Mouse (Mus musculus) kidney, embryonic 16.5 days (tissue): ENCODE data around the gene Ksr2. TPM values are rescaled to one million over a fixed set of nuclear protein-coding genes. Genes with fewer than 3 reads are reported as not detected.

Source experiments
- ATAC-seq: fragments of 200-750 bp; cut with Nextera tagmentation; 2 replicates; pipeline ENCODE4 v1.8.0; 2017; ENCODE audit warnings: moderate TSS enrichment; ENCODE audit not compliant: low FRiP score, low TSS enrichment
- H3K27ac ChIP-seq: fragments of 300-500 bp; sonication (generic); 2 replicates; pipeline ENCODE4 v1.5.1; 2014; ENCODE audit warnings: low read length
- H3K27me3 ChIP-seq: fragments of 300-500 bp; sonication (generic); 2 replicates; pipeline ENCODE4 v1.6.1; 2014; ENCODE audit warnings: low read length, control low read depth, mixed read lengths; ENCODE audit not compliant: insufficient read depth
- H3K36me3 ChIP-seq: fragments of 300-500 bp; sonication (generic); 2 replicates; pipeline ENCODE4 v1.6.1; 2014; ENCODE audit warnings: low read length, control low read depth, mixed read lengths; ENCODE audit not compliant: insufficient read depth
- H3K4me1 ChIP-seq: fragments of 300-500 bp; sonication (generic); 2 replicates; pipeline ENCODE4 v1.6.1; 2014; ENCODE audit warnings: low read length, control low read depth, mixed read lengths; ENCODE audit not compliant: insufficient read depth
- H3K4me2 ChIP-seq: fragments of 300-500 bp; sonication (generic); replicated peaks from 2 replicates; pipeline ENCODE4 v1.6.1; 2014; ENCODE audit warnings: low read depth, low read length
- H3K4me3 ChIP-seq: fragments of 300-500 bp; sonication (generic); 2 replicates; pipeline ENCODE4 v1.5.1; 2014; ENCODE audit warnings: mild to moderate bottlenecking, low read length
- H3K9ac ChIP-seq: fragments of 300-500 bp; sonication (generic); replicated peaks from 2 replicates; pipeline ENCODE4 v1.6.1; 2014; ENCODE audit warnings: low read length
- H3K9me3 ChIP-seq: fragments of 300-500 bp; sonication (generic); 2 replicates; pipeline ENCODE4 v1.6.1; 2016; ENCODE audit warnings: low read length, control low read depth
- WGBS: fragments of 180-500 bp; shearing (Covaris S2); extraction: QIAGEN DNeasy Blood & Tissue Kit; methylation state at CpG from one replicate; pipeline ENCODE4 v1.1.7; 2014; 5-methylcytosine and 5-hydroxymethylcytosine counted together
- polyA plus RNA-seq: library from polyadenylated mRNA; unstranded; fragments of >200 nt; fragmentation: Nextera tagmentation; extraction: Ambion mirVana; gene quantifications from 2 replicates; pipeline ENCODE4 v1.2.1, GENCODE M21; 2015

The Ksr2 gene
- polyA plus RNA-seq, 1 experiment from 2014 or later, result 0.37 TPM

GRCm38 (mm10) chr5:117441242-117441842 lies 27.5 kb downstream of the Ksr2 start:
- ATAC-seq, result no peak
- Histone ChIP-seq H3K36me3 (no peaks in the 10 kb centered on the region), H3K4me1 (no peaks in the 10 kb centered on the region), H3K27me3 (no peaks in the 10 kb centered on the region), H3K4me2 (no peak overlapping the region), H3K4me3 (no peak overlapping the region), H3K27ac (no peak overlapping the region), H3K9me3 (no peaks in the 10 kb centered on the region), H3K9ac (no peak overlapping the region)
- WGBS, result 65% methylated on average over 18 of the region's 18 CpGs

GRCm38 (mm10) chr5:117442157-117442765 lies 28.5 kb downstream of the Ksr2 start:
- WGBS, result 84% methylated on average over 12 of the region's 12 CpGs
- ATAC-seq, result no peak

GRCm38 (mm10) chr5:117443141-117443540 lies 29.3 kb downstream of the Ksr2 start:
- no peak overlapping the region for H3K27ac ChIP-seq
- no peak overlapping the region for H3K9ac ChIP-seq
- 73% methylated on average over 4 of the region's 4 CpGs for WGBS
- no peak overlapping the region for H3K4me2 ChIP-seq
- no peaks in the 10 kb centered on the region for H3K4me1 ChIP-seq
- no peaks in the 10 kb centered on the region for H3K36me3 ChIP-seq
- no peaks in the 10 kb centered on the region for H3K27me3 ChIP-seq
- peak; percentile 39; the same call in 1 of the 2 replicates for ATAC-seq
- H3K9me3 ChIP-seq, result no peaks in the 10 kb centered on the region
- no peak overlapping the region for H3K4me3 ChIP-seq

More at GRCm38 (mm10) chr5:117442157-117442765, 28.5 kb downstream of the Ksr2 start:
- H3K9me3 ChIP-seq, result no peaks in the 10 kb centered on the region
- H3K4me2 ChIP-seq, result no peak overlapping the region
- H3K27me3 ChIP-seq, result no peaks in the 10 kb centered on the region
- no peak overlapping the region for H3K9ac ChIP-seq
- H3K36me3 ChIP-seq, result no peaks in the 10 kb centered on the region
- no peak overlapping the region for H3K27ac ChIP-seq
- no peaks in the 10 kb centered on the region for H3K4me1 ChIP-seq
- no peak overlapping the region for H3K4me3 ChIP-seq

GRCm38 (mm10) chr5:117443902-117444301 lies 30.1 kb downstream of the Ksr2 start:
- Histone ChIP-seq H3K9me3 (no peaks in the 10 kb centered on the region), H3K9ac (no peak overlapping the region), H3K27ac (no peak overlapping the region), H3K36me3 (no peaks in the 10 kb centered on the region), H3K4me3 (no peak overlapping the region), H3K27me3 (no peaks in the 10 kb centered on the region), H3K4me2 (no peak overlapping the region), H3K4me1 (no peaks in the 10 kb centered on the region)
- 93% methylated on average over 6 of the region's 6 CpGs for WGBS
- ATAC-seq, result no peak

GRCm38 (mm10) chr5:117447698-117448097 lies 33.9 kb downstream of the Ksr2 start:
- no peak overlapping the region for H3K4me3 ChIP-seq
- no peaks in the 10 kb centered on the region for H3K36me3 ChIP-seq
- no peak overlapping the region for H3K4me2 ChIP-seq
- no peak for ATAC-seq
- 48% methylated on average over 6 of the region's 6 CpGs for WGBS
- H3K27me3 ChIP-seq, result no peaks in the 10 kb centered on the region
- H3K27ac ChIP-seq, result no peak overlapping the region
- no peaks in the 10 kb centered on the region for H3K4me1 ChIP-seq
- no peaks in the 10 kb centered on the region for H3K9me3 ChIP-seq
- H3K9ac ChIP-seq, result no peak overlapping the region

- Histone ChIP-seq H3K4me3 (no peak overlapping the region), H3K4me1 (no peaks in the 10 kb centered on the region), H3K27me3 (no peaks in the 10 kb centered on the region), H3K4me2 (no peak overlapping the region), H3K27ac (no peak overlapping the region), H3K9ac (no peak overlapping the region), H3K36me3 (no peaks in the 10 kb centered on the region), H3K9me3 (no peaks in the 10 kb centered on the region)
- 88% methylated on average over 2 of the region's 2 CpGs for WGBS
- ATAC-seq, result no peak
These were observed 38.2 kb downstream of the Ksr2 start for GRCm38 (mm10) chr5:117452013-117452412.

- no peak overlapping the region for H3K4me2 ChIP-seq
- no peak overlapping the region for H3K4me3 ChIP-seq
- H3K9me3 ChIP-seq, result no peaks in the 10 kb centered on the region
- no peak overlapping the region for H3K9ac ChIP-seq
- 0 out of 2 replicates have a peak, but pooled peaks cover 5% of the 10 kb centered on the region for H3K4me1 ChIP-seq
- no peak for ATAC-seq
- H3K27ac ChIP-seq, result no peak overlapping the region
- no peaks in the 10 kb centered on the region for H3K27me3 ChIP-seq
- whole genome bisulfite sequencing, result 53% methylated on average over 8 of the region's 8 CpGs
- H3K36me3 ChIP-seq, result no peaks in the 10 kb centered on the region
These were observed 41.7 kb downstream of the Ksr2 start for GRCm38 (mm10) chr5:117455546-117455945.

- 39% methylated on average over 9 of the region's 9 CpGs for WGBS
- H3K4me1 ChIP-seq, result 0 out of 2 replicates have a peak, but pooled peaks cover 5% of the 10 kb centered on the region
- H3K9me3 ChIP-seq, result no peaks in the 10 kb centered on the region; the same call in 1 of the 2 replicates
- H3K27ac ChIP-seq, result no peak overlapping the region
- H3K4me3 ChIP-seq, result no peak overlapping the region
- H3K27me3 ChIP-seq, result no peaks in the 10 kb centered on the region
- no peaks in the 10 kb centered on the region for H3K36me3 ChIP-seq
- H3K9ac ChIP-seq, result no peak overlapping the region
- H3K4me2 ChIP-seq, result no peak overlapping the region
- no peak for ATAC-seq
These were observed 43.3 kb downstream of the Ksr2 start for GRCm38 (mm10) chr5:117457121-117457520.

- H3K4me1 ChIP-seq, result 0 out of 2 replicates have a peak, but pooled peaks cover 5% of the 10 kb centered on the region
- no peak for ATAC-seq
- H3K27me3 ChIP-seq, result no peaks in the 10 kb centered on the region
- H3K4me3 ChIP-seq, result no peak overlapping the region
- no peak overlapping the region for H3K9ac ChIP-seq
- 69% methylated on average over 8 of the region's 8 CpGs for WGBS
- no peak overlapping the region for H3K27ac ChIP-seq
- H3K4me2 ChIP-seq, result no peak overlapping the region
- H3K36me3 ChIP-seq, result no peaks in the 10 kb centered on the region
- no peaks in the 10 kb centered on the region; the same call in 1 of the 2 replicates for H3K9me3 ChIP-seq
These were observed 43.8 kb downstream of the Ksr2 start for GRCm38 (mm10) chr5:117457583-117457982.

- Histone ChIP-seq H3K27ac (no peak overlapping the region), H3K9ac (no peak overlapping the region), H3K36me3 (no peaks in the 10 kb centered on the region), H3K4me2 (no peak overlapping the region), H3K27me3 (no peaks in the 10 kb centered on the region), H3K9me3 (no peaks in the 10 kb centered on the region; the same call in 1 of the 2 replicates), H3K4me3 (no peak overlapping the region), H3K4me1 (0 out of 2 replicates have a peak, but pooled peaks cover 5% of the 10 kb centered on the region)
- WGBS, result 55% methylated on average over 9 of the region's 9 CpGs
- ATAC-seq, result no peak
These were observed 45.1 kb downstream of the Ksr2 start for GRCm38 (mm10) chr5:117458899-117459298.
